Mouse (Mus musculus) kidney, adult 2 months (tissue): Measurements from ENCODE around the gene Ostm1. TPM values are rescaled to one million over a fixed set of nuclear protein-coding genes. Genes with fewer than 3 reads are reported as not detected.

Source experiments
- DNase-seq: peaks from one replicate; pipeline ENCODE4 v3.0.0; 2021
- H3K27ac ChIP-seq: fragments of 200-500 bp; 2 replicates; pipeline ENCODE4 v1.5.1; 2012; ENCODE audit warnings: low read depth, low read length, control low read depth, inconsistent platforms; ENCODE audit not compliant: insufficient read depth
- H3K27me3 ChIP-seq: fragments of 200-500 bp; replicated peaks from 2 replicates; pipeline ENCODE4 v1.6.1; 2012; ENCODE audit warnings: mild to moderate bottlenecking, moderate library complexity, low read length, inconsistent platforms; ENCODE audit not compliant: control insufficient read depth, insufficient read depth
- H3K36me3 ChIP-seq: fragments of 200-500 bp; 2 replicates; pipeline ENCODE4 v1.6.1; 2012; ENCODE audit warnings: mild to moderate bottlenecking, moderate library complexity, low read length, inconsistent platforms; ENCODE audit not compliant: control insufficient read depth, insufficient read depth
- H3K4me1 ChIP-seq: fragments of 200-500 bp; 2 replicates; pipeline ENCODE4 v1.6.1; 2011; ENCODE audit warnings: low read length; ENCODE audit not compliant: control insufficient read depth, insufficient read depth
- H3K4me3 ChIP-seq: fragments of 200-500 bp; 2 replicates; pipeline ENCODE4 v1.5.1; 2011; ENCODE audit warnings: mild to moderate bottlenecking, low read depth, low read length, control low read depth; ENCODE audit not compliant: insufficient read depth
- CTCF ChIP-seq: fragments of 200-500 bp; conservative IDR thresholded peaks from 2 replicates; pipeline ENCODE4 v1.5.1; 2011; ENCODE audit warnings: low read depth, mild to moderate bottlenecking, control low read depth, low read length, moderate library complexity, mixed read lengths; ENCODE audit not compliant: insufficient read depth, insufficient read length
- POLR2A ChIP-seq: fragments of 200-500 bp; IDR thresholded peaks from one replicate; pipeline ENCODE4 v1.6.1; 2011; ENCODE audit warnings: low read depth, low read length, control low read depth
- WGBS: fragments of 180-500 bp; shearing (Covaris S2); methylation state at CpG from one replicate; pipeline ENCODE4 v1.1.7; 2018; 5-methylcytosine and 5-hydroxymethylcytosine counted together
- polyA plus RNA-seq: library from polyadenylated mRNA; depleted of rRNA; stranded (reverse); fragments of >200 nt; gene quantifications from 2 replicates; pipeline ENCODE4 v1.2.3, GENCODE M21; 2012

Gene Ostm1
- polyA plus RNA-seq, 1 experiment: 15.5 TPM

DNA sequence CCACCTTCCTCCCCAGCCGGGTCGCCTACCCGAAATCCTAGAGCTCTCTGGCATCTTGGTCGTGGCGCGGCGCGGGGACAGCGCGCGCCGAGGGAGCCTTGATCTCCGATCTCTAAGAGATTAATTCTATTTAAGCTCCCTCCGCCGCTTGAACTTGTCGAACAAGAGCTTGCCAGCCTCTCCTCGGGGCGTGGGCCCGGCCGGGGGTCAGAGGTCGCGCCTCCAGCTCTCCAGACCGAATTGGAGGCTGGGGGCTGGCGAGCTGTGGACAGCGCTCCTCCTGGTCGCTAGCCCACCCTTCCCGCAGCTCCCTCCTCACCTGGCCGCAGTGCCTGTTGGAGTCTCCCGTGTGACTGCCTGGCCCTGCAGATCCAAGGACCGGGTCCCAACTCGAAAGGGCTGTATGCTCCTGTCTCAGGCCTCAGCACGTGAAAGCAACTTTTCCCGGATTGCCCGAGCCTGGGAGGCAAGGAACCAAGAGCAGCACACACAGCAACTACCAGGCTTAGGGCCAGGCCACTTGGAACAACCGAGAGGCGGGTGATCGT lies 888 bp downstream of the Ostm1 start:
- H3K4me3 ChIP-seq: no peak overlapping the region

GRCm38 (mm10) chr10:42585156-42585555 lies 1.5 kb downstream of the Ostm1 start:
- TF ChIP-seq CTCF (no peak), POLR2A (no peak)
- H3K4me3 ChIP-seq: no peak overlapping the region
- WGBS: 4% methylated on average over 8 of the region's 8 CpGs
- H3K36me3 ChIP-seq: no peaks in the 10 kb centered on the region
- H3K27me3 ChIP-seq: peaks cover 16% of the 10 kb centered on the region
- DNase-seq: no peak
- no peaks in the 10 kb centered on the region for H3K4me1 ChIP-seq
- H3K27ac ChIP-seq: no peak overlapping the region

More for the DNA sequence above, 888 bp downstream of the Ostm1 start:
- Histone ChIP-seq H3K27ac (no peak overlapping the region), H3K27me3 (peaks cover 16% of the 10 kb centered on the region), H3K4me1 (no peaks in the 10 kb centered on the region), H3K36me3 (no peaks in the 10 kb centered on the region)
- TF ChIP-seq POLR2A (no peak), CTCF (no peak)
- WGBS: 3% methylated on average over 37 of the region's 37 CpGs
- DNase-seq: no peak

- Histone ChIP-seq H3K27me3 (peaks cover 17% of the 10 kb centered on the region), H3K36me3 (no peaks in the 10 kb centered on the region), H3K4me1 (no peaks in the 10 kb centered on the region), H3K27ac (no peak overlapping the region), H3K4me3 (no peak overlapping the region)
- DNase-seq: no peak
- WGBS: 9% methylated on average over 22 of the region's 22 CpGs
- TF ChIP-seq POLR2A (no peak), CTCF (no peak)
Observed at GRCm38 (mm10) chr10:42585596-42586305, 2.1 kb downstream of the Ostm1 start.

DNA sequence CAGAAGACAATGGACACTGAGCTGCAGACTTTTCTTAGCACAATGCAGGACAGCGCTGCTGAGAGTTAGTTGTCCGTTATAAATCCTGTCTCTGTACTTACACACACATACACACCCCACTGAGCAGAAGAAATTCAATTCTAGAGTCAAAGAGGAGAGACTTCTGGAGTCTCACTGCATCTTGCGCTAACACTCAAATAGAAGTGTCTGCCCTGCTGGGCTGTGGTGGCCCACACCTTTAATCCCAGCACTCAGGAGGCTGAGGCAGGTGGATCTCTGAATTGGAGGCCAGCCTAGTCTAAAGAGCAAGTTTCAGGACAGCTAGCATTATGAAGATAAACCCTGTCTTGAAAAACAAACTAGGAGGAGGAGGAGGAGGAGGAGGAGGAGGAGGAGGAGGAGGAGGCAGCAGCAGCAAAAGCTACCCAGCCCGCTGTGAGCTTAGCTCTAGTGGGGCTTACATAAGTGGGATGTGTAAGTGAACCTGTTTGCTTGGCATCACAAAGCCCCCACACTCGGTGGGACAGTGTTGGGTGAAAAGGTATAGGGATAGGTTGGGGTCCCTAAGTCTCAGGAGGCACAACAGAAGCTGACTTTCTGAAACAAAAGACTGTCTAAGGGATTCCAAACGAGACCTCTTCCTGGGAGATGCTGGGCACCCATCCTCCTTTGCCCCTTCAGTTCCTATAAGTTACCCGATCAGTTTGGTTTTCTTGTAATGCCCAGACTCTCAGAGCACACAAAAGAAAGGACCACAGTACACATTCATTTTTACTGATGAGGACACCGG lies 4.5 kb downstream of the Ostm1 start:
- TF ChIP-seq CTCF: no peak
- Histone ChIP-seq H3K4me1 (no peaks in the 10 kb centered on the region), H3K4me3 (no peak overlapping the region), H3K27me3 (peaks cover 23% of the 10 kb centered on the region), H3K27ac (no peak overlapping the region), H3K36me3 (no peaks in the 10 kb centered on the region)
- WGBS: 8% methylated on average over 8 of the region's 8 CpGs
- DNase-seq: no peak

- no peaks in the 10 kb centered on the region for H3K36me3 ChIP-seq
- H3K4me1 ChIP-seq: no peaks in the 10 kb centered on the region
- no peak overlapping the region for H3K4me3 ChIP-seq
- peaks cover 14% of the 10 kb centered on the region for H3K27me3 ChIP-seq
- WGBS: 14% methylated on average over 5 of the region's 5 CpGs
- no peak for DNase-seq
- H3K27ac ChIP-seq: no peak overlapping the region
- TF ChIP-seq CTCF (no peak), POLR2A (no peak)
Observed at GRCm38 (mm10) chr10:42589505-42589904, 5.9 kb downstream of the Ostm1 start.

DNA sequence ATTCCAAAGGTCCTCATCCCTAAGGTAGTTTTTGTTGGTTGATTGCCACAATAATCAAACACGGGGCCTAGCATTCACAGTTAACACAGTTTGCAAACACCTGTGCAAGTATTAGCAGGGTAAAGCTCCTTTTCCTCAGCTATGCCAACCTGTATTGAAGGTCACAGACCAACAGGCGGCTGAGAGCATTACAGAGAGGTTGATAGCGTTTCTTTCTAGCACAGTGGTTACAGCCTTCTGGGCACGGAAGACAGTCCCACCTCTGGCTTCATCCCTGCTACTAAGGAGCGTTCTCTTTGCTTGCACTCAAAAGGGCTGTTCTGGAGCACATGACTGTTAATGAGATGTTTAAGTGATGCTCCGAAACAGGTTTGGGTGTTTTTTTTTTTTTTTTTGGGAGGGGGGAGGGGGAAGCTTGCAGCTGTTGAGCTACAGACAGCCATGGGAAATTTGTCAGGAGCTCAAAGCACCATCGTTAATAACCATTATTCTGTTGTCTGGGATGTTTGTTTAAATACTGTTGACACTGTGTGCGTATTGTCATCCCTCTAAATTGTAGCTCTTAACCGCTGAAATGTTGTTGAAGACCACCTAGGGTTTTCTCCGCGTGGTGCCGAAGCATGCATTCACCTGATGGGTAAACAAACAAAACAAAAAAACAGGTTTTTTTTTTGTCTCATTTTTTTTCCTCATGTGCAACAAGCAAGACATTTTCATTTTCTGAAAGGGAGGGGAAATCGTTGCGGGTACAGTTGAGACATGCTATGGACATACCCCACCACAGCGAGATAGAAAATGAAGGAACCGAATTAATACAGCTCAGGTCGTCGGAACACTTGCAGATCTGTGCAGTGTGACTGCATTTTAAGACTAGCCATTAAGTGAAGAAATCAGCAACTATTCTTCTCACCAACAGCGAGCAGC lies 6.9 kb downstream of the Ostm1 start:
- TF ChIP-seq CTCF: no peak
- TF ChIP-seq POLR2A: no peak
- H3K4me1 ChIP-seq: no peaks in the 10 kb centered on the region
- 9% methylated on average over 19 of the region's 19 CpGs for WGBS

More for the DNA sequence above, 6.9 kb downstream of the Ostm1 start:
- H3K4me3 ChIP-seq: no peak overlapping the region
- peaks cover 13% of the 10 kb centered on the region for H3K27me3 ChIP-seq
- no peaks in the 10 kb centered on the region for H3K36me3 ChIP-seq
- no peak for DNase-seq
- H3K27ac ChIP-seq: no peak overlapping the region
